Mouse (Mus musculus): Measurements from ENCODE around the gene Diras1.

Gene Diras1

GRCm38 (mm10) chr10:81029031-81029430 lies 3.6 kb upstream of the Diras1 start:
- DNase-seq (ENCODE audit: inconsistent age in 2 of 2, low spot score in 1 of 2), result no peak

GRCm38 (mm10) chr10:81028219-81028618 lies 2.8 kb upstream of the Diras1 start:
- DNase-seq (ENCODE audit: inconsistent age in 2 of 2, low spot score in 1 of 2), result no peak

GRCm38 (mm10) chr10:81027331-81027730 lies 1.9 kb upstream of the Diras1 start:
- peak; percentile 77 to 82 for DNase-seq (ENCODE audit: inconsistent age in 2 of 2, low spot score in 1 of 2)

- no peak for DNase-seq (ENCODE audit: inconsistent age in 2 of 2, low spot score in 1 of 2)
These were observed 1.4 kb upstream of the Diras1 start for GRCm38 (mm10) chr10:81026857-81027256.

GRCm38 (mm10) chr10:81025047-81025621 lies 328 bp downstream of the Diras1 start:
- DNase-seq (ENCODE audit: inconsistent age in 2 of 2, low spot score in 1 of 2), result peak in 1 of 2 experiments; percentile 57

- no peak for DNase-seq (ENCODE audit: inconsistent age in 2 of 2, low spot score in 1 of 2)
These were observed 1.0 kb downstream of the Diras1 start for GRCm38 (mm10) chr10:81024346-81024937.

GRCm38 (mm10) chr10:81022744-81023143 lies 2.7 kb downstream of the Diras1 start:
- DNase-seq (ENCODE audit: inconsistent age in 2 of 2, low spot score in 1 of 2), result no peak

- DNase-seq (ENCODE audit: inconsistent age in 2 of 2, low spot score in 1 of 2), result no peak
These were observed 3.8 kb downstream of the Diras1 start for GRCm38 (mm10) chr10:81021547-81022110.

GRCm38 (mm10) chr10:81020207-81020606 lies 5.3 kb downstream of the Diras1 start:
- DNase-seq (ENCODE audit: inconsistent age in 2 of 2, low spot score in 1 of 2), result no peak

GRCm38 (mm10) chr10:81019687-81020086 lies 5.8 kb downstream of the Diras1 start:
- no peak for DNase-seq (ENCODE audit: inconsistent age in 2 of 2, low spot score in 1 of 2)

- DNase-seq (ENCODE audit: inconsistent age in 2 of 2, low spot score in 1 of 2), result no peak
These were observed 7.1 kb downstream of the Diras1 start for GRCm38 (mm10) chr10:81018326-81018725.

GRCm38 (mm10) chr10:81016645-81017044 lies 8.8 kb downstream of the Diras1 start:
- peak in 1 of 2 experiments; percentile 90 for DNase-seq (ENCODE audit: inconsistent age in 2 of 2, low spot score in 1 of 2)

GRCm38 (mm10) chr10:81015666-81016065 lies 9.8 kb downstream of the Diras1 start:
- peak in 1 of 2 experiments; percentile 17 for DNase-seq (ENCODE audit: inconsistent age in 2 of 2, low spot score in 1 of 2)

GRCm38 (mm10) chr10:81014393-81015384 lies 10.8 kb downstream of the Diras1 start, which contains the start of gene Gng7:
Gene Gng7 (minus strand): TSS chr10:81014945.
- peak; percentile 99 to 100 for DNase-seq (ENCODE audit: inconsistent age in 2 of 2, low spot score in 1 of 2)

- no peak for DNase-seq (ENCODE audit: inconsistent age in 2 of 2, low spot score in 1 of 2)
These were observed 14.6 kb downstream of the Diras1 start for GRCm38 (mm10) chr10:81010851-81011250.

GRCm38 (mm10) chr10:81007240-81007639 lies 18.2 kb downstream of the Diras1 start:
- no peak for DNase-seq (ENCODE audit: inconsistent age in 2 of 2, low spot score in 1 of 2)

GRCm38 (mm10) chr10:81006005-81006677 lies 19.3 kb downstream of the Diras1 start:
- DNase-seq (ENCODE audit: inconsistent age in 2 of 2, low spot score in 1 of 2), result no peak

GRCm38 (mm10) chr10:81001161-81001560 lies 24.3 kb downstream of the Diras1 start:
- DNase-seq (ENCODE audit: inconsistent age in 2 of 2, low spot score in 1 of 2), result peak in 1 of 2 experiments; percentile 20

GRCm38 (mm10) chr10:81000197-81001062 lies 25.0 kb downstream of the Diras1 start:
- DNase-seq (ENCODE audit: inconsistent age in 2 of 2, low spot score in 1 of 2), result no peak
